Mouse (Mus musculus) erythroblast, adult 5-6 weeks (primary cell): ENCODE measurements around the gene Cntnap1. TPM values are rescaled to one million over a fixed set of nuclear protein-coding genes. Genes with fewer than 3 reads are reported as not detected.
"Not testable (repeated sequence)": the region's sequence is repeated elsewhere in the genome, so short reads cannot be mapped to it uniquely, and the experiment has no call there.

Experiments
- ATAC-seq: replicated peaks from 2 replicates; pipeline ENCODE4 v1.8.0; 2016; ENCODE audit warnings: moderate number of reproducible peaks, mild to moderate bottlenecking, moderate TSS enrichment, inconsistent platforms; ENCODE audit not compliant: poor library complexity, low FRiP score, severe bottlenecking
- total RNA-seq, 2 experiments: library from RNA; stranded (forward) in 1 of 2; stranded (reverse) in 1 of 2; fragments of 150-400 nt in 1 of 2; fragments of 200-764, 138-1000 nt in 1 of 2; gene quantifications; 2 replicates each; pipeline versions ENCODE4 v1.2.3 to v1.2.4; 2015 to 2017; ENCODE audit warnings: low replicate concordance in 2 of 2

Gene Cntnap1
- total RNA-seq, 2 experiments from 2014 or later: 0.17 to 0.58 TPM

- no peak for ATAC-seq
These were observed 21.6 kb upstream of the Cntnap1 start for GRCm38 (mm10) chr11:101148751-101149150.

GRCm38 (mm10) chr11:101149178-101150105, 20.9 kb upstream of the Cntnap1 start:
- ATAC-seq: no peak

DNA sequence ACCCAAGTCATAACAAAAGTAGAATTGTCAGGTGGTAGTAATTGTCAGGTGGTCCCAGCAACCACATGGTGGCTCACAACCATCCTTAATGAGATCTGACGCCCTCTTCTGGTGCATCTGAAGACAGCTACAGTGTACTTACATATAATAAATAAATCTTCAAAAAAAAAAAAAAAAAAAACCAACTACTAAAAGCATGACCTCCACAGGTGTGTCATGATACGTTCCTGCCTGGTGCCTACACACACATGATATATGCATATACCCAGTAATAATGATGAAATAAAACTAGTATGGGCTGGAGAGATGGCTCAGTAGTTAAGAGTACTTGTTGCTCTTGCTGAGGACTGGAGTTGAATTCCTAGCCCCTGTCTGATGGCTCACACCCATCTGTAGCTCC, 19.3 kb upstream of the Cntnap1 start:
- no peak for ATAC-seq

- no peak for ATAC-seq
These were observed 17.5 kb upstream of the Cntnap1 start for GRCm38 (mm10) chr11:101152825-101153224.

- no peak for ATAC-seq
These were observed 15.7 kb upstream of the Cntnap1 start for GRCm38 (mm10) chr11:101154648-101155047.

DNA sequence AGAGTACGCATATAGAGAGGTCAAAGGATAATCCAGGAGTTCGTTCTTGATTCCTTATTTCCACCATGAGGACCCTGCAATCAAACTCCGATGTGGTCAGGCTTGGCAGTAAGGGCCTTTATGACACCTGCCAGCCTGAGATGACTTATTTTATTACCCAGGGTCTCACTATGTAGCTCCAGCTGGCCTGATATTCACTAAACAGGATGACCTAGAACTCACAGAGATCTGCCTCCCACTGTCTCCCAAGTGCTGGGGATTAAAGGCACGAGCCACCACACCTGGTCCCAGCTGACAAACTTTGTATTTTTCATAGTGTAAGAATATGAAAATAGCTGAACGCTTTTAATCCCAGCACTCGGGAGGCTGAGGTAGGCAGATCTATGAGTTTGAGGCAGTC, 15.2 kb upstream of the Cntnap1 start:
- no peak for ATAC-seq

DNA sequence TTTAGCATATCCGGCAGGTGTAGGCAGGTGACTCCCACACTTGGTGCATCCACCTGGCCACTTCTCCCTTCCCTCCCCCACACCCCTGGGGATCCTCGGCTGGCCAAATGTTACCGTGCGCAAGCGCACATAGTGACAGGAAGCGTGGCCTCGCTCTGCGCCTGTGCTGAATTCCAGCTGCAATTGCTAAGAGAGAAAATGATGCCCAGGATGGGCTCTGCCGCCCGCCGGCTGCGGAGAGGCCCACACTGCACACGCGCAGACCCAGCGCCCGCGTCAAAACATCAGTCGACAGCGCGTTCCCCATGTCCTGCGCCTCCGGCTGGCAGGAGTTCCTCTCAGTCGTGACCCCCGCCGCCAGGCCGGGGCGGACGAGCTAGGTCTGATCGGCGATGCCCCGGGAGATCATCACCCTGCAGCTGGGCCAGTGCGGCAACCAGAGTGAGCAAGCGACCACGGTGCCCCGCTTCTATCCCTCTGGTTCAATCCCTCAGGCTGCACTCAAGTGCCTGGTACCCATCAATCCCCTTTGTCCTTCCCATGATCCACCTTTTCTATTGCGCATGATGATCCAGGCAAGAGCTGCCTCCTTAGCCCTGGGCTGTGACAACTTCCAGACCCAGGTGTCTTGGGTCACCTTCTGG, 14.5 kb upstream of the Cntnap1 start, which contains the start of gene Tubg2:
Gene Tubg2, plus strand, starts transcription at position 180 of the 644 bp plus-strand sequence.
- ATAC-seq: no peak

DNA sequence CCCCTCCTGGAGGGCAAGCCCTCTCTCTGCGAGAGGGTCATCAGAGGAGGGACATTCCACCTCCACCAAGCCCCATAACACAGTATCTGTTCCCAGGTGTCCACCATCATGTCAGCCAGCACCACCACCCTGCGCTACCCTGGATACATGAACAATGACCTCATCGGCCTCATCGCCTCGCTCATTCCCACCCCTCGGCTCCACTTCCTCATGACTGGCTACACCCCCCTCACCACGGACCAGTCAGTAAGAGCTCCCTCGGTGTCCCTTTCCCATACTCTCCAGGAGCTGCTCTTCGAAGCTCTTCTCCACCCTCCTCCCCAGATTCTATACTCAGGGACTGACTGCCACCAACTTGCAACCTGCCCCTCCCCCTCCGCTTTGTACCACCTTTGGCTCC, 10.2 kb upstream of the Cntnap1 start:
- not testable (repeated sequence) for ATAC-seq

DNA sequence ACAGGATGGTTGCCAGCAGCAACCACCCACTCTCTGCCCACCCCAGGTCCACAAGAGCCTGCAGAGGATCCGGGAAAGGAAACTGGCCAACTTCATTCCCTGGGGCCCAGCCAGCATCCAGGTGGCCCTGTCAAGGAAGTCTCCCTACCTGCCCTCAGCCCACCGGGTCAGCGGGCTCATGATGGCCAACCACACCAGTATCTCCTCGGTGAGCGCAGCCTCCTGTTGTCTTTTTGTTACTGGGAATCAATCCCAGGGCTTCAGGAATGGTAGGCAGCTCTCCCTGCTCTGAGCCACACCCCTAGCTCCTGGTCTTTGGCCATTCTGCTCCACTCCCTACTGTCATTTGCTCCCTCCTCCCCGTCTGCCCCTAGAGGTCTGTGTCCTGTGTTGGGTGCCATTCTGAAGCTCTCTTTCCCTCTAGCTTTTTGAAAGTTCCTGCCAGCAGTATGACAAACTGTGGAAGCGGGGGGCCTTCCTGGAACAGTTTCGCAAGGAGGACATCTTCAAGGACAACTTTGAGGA, 9.3 kb upstream of the Cntnap1 start:
- not testable (repeated sequence) for ATAC-seq

GRCm38 (mm10) chr11:101161551-101161950, 8.8 kb upstream of the Cntnap1 start:
- no peak for ATAC-seq

- ATAC-seq: no peak
These were observed 8.0 kb upstream of the Cntnap1 start for GRCm38 (mm10) chr11:101162301-101162700.

- ATAC-seq: no peak
These were observed 7.6 kb upstream of the Cntnap1 start for GRCm38 (mm10) chr11:101162772-101163171.

DNA sequence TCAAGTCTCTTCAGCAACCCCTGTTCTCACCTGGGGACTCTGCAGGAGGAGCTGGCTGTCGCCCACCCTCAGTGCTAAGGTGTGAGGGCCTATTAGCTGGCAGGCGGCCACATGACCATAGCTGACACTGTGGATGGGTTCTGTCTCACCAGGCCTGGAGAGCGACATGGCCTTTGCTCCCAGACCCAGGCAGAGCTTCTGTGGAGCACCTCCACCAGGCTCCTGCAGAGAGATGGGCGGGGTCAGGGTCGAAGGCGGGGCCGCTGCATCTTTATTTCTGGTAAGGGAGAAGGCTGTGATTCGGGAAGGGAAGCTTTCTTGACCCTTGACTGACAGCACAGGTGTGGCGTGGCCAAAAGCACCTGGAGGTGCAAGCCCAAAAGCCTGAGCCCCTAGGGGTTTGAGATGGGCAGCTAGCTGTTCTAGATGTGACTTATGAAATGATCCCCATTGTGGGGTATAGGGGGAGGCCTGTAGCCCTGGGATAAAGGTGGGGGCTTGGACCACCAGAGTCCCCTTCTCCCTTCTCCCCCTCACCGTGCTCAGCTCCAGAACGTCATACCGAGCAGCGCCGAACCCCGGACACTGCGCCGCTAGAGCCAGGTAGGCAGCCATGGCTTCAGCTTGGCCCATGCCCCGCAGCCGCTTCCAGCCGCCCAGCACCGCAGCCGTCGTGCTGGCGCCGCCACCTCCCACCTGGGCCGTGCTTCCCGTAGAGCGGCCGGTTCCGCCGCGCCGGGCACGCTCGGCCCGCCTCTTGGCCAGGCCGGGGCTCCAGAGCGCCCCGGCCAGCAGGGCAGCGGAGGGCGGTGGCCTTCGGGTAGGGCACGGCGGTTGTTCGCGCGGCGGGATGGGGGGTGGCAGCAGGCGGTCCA, 6.6 kb upstream of the Cntnap1 start:
- no peak for ATAC-seq

- ATAC-seq: no peak
These were observed 6.0 kb upstream of the Cntnap1 start for GRCm38 (mm10) chr11:101164351-101164665.

DNA sequence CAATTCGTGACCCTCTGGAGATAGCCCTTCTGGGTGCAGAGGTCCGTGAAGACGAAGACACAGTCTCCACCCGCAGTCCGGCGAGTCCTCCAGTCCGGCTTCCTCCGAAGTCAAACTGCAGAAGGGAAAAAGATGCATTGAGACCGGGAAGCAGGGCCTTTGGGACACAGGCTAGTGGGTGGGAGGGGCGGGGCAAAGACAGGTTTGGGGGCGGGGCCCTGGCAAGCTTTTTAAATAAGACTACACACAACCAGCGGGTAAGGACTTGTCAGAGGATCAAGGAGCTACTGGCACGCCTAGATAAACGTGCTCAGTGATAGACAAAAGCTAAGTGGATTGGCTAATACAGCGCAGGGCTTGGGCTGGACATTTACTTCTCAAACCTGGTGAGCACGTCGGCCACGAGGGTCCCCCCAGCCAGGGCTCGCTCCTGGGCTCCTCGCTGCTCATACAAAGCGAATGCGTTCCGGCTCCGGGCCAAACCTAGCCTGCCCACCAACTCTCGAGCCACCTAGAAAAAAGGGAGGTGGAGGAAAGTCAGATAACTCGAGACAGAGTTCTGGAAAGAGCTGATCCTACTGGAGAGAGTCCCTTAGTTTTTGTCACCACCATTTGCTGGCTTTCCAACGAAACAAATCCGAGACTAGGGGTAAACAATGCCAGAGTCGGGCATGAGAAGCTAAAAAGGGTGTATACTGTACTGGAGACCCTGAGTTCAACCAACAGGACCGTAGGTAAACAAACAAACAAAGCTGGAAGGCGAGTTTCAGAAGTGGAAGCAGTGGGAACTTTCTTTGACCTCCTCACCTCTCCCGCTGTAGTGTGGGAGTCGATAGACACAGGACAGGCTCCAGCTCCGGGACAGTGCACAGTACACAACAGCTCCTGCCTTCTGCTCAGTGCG, 5.4 kb upstream of the Cntnap1 start:
- no peak for ATAC-seq

DNA sequence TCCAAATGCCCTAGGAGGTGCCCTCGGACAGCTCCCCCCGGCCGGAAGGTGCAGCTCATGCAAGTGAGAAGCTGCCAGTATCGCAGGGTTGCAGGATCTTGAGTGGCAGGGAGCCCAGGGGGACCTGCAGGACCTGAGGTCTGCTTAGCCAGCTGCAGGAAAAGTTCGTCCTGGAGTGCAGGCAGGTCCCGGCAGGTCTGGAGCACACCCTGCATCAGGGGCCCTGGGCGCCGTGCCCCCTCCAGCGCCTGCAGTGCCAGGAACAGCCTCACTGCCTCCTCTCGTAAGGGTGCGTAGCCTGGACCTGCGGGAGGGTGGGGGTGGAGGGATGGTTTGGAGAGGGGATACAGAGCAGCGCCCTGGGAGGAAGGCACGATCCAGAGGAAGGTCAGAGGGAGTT, 4.0 kb upstream of the Cntnap1 start:
- no peak for ATAC-seq

- no peak for ATAC-seq
These were observed 2.9 kb upstream of the Cntnap1 start for GRCm38 (mm10) chr11:101167211-101167962.

DNA sequence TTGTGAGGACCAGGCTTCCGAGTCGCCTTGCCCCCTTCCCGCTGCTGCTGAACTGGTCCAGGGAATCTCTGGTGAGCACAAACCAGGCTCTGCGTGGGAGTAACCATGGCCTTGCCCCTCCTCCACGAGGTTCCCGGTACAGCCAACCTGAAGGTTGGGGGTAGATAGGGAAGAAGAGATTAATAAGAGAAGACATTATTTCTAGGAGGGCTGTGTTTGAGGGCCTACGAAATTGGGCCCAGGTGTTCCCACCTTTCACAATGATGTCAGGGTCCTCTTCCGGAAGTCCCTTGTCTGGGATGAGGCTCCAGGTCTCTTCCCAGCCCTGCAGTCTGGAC, 2.4 kb upstream of the Cntnap1 start:
- ATAC-seq: no peak
